Mouse (Mus musculus): ENCODE data around the gene Nme7.

Gene Nme7

DNA sequence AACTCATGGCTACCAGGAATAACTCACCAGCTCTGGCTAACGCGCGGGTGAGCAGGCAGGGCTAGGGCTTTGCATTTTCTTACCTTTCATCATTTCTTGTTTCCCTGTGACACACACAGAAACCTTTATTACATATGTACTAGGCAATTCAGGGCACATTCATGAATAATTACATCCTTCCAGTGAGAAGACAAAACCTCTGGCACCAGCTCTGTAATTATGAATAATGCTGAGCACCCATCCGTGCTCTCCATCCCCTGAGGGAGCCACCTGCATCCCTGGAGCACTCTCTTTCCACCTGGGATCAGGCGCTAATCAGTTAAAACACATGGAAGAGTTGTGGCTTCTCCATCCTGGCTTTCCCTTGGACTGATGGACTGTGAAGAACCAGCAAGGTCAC lies at the start of gene Nme7:
Gene Nme7 (plus strand): TSS at position 301 of the 400 bp plus-strand sequence.
- no peak for DNase-seq (ENCODE audit: low spot score)

DNA sequence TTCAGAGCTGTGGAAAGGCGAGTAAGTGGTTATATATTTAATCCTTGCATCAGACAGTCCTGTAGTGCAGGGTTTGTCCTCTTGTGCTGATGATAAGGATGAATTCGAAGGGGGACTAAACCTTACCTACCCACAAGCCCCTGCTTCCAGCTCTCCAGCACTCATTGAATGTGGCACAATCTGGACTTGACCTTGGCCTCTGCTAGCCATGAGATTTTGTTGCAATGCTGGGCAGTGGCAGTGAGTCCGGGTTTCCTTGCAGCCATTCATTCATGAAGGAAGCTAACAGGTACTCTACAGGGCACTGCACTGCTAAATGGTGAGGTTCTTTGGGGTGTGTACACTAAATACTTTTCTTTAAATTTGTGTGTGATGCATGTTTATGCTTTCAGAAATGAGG lies 49.1 kb upstream of the Nme7 start:
- DNase-seq (ENCODE audit: low spot score) = no peak

DNA sequence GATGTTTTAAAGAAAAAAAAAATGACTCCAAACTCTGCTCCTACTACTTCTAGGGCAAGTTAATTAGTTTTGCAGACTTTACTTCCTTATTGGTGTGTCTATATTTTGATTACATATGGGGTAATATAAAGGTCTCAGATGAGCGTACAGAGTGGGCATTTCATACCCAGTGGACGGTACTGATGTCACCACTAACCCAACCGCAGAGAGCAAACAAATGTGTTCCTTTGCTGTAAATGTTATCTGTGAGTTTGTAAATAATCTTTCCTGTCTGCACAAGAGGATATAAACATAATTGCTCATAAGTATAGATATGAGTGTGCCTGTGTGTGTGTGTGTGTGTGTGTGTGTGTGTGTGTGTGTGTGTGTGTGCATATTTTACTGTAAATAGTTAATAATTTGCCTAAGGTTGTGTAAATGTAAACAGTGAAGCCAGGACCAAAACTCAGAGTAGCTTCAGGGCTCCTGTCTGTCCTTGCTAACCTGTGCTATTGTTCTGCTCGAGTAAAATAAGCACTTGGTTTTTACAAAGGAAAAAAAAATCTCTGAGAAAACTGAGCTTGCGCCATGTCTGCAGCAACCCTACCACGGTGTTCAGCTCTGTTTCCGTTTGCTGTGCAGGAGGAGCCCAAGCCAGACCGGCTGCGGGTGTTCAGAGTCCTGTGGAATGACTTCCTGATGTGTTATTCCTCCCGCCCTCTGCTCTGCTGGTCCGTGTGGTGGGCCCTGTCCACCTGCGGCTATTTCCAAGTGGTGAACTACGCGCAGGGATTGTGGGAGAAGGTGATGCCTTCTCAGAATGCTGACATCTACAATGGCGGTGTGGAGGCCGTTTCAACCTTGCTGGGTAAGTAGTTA lies 43.5 kb upstream of the Nme7 start:
- no peak for DNase-seq (ENCODE audit: low spot score)

GRCm38 (mm10) chr1:164261553-164261952 lies 42.4 kb upstream of the Nme7 start:
- peak; percentile 88 for DNase-seq (ENCODE audit: low spot score)

GRCm38 (mm10) chr1:164270941-164271340 lies 33.0 kb upstream of the Nme7 start:
- no peak for DNase-seq (ENCODE audit: low spot score)

- DNase-seq (ENCODE audit: low spot score) = no peak
These were observed 30.3 kb upstream of the Nme7 start for GRCm38 (mm10) chr1:164273659-164274058.

GRCm38 (mm10) chr1:164275455-164275954 lies 28.4 kb upstream of the Nme7 start, which contains the start of gene Ccdc181:
Gene Ccdc181, plus strand, starts transcription at chr1:164275585.
- DNase-seq (ENCODE audit: low spot score) = peak; percentile 99

DNA sequence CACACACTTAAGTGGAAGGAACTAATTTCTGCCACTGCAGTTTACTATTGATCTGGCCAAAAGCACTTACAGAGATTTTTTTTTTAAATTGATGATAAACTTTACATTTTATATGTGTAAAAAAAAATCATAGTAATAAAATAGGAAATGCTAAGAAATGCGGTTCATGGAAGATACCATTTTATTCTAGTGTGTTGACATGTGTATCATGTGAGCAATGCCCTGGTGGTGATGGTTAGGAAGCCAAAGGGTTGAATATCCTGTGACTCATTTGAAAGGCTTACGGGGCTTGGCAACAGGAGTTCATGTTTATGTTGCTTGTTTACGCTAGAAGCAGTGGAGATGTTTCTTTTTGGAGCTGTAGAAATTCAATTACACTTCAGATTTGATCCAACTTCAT lies 27.4 kb upstream of the Nme7 start:
- DNase-seq (ENCODE audit: low spot score) = peak; percentile 71

GRCm38 (mm10) chr1:164279332-164279731 lies 24.6 kb upstream of the Nme7 start:
- DNase-seq (ENCODE audit: low spot score) = no peak

DNA sequence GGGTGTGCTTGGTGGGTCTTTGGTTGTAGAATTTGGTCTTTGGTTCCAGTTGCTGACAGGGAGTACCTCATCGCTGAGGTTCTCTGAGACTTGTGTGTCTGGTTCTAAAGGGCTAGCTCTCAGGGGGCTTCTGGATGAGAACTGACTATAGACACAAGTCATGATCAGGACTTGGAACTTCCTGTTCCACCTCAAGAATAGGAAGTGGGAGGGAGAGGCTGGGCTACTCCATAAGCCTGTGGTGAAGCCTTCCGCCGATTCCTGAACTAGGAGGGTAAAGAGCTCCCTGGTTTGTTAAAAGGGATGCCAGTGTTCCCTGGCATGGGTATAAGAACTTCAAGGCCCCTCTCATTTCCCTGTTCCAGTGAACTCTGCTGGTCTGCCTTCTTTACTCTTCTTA lies 19.9 kb upstream of the Nme7 start:
- DNase-seq (ENCODE audit: low spot score) = no peak

- peak; percentile 51 for DNase-seq (ENCODE audit: low spot score)
These were observed 16.5 kb upstream of the Nme7 start for GRCm38 (mm10) chr1:164287406-164287805.

DNA sequence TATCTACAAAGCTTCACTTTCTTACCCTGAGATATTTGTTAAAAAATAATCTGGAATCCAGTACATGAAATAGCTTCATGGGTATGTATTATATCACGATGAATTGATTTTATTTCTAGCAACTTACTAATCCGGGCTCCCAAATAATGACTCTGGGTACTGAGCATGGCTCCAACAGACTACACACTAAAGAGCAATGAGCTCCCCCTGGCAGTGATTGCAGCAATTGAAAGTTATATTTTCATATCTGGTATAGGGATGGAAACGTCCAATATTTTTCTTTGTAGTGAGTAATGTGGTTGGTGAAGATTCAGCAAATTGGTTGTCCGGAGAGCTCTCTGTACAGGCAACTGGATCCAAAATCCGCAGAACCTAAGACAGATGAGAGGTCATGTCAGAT lies 11.9 kb upstream of the Nme7 start:
- peak; percentile 26 for DNase-seq (ENCODE audit: low spot score)

- no peak for DNase-seq (ENCODE audit: low spot score)
These were observed 9.8 kb upstream of the Nme7 start for GRCm38 (mm10) chr1:164294071-164294470.

- no peak for DNase-seq (ENCODE audit: low spot score)
These were observed 7.4 kb upstream of the Nme7 start for GRCm38 (mm10) chr1:164296473-164296872.

GRCm38 (mm10) chr1:164301949-164302348 lies 2.0 kb upstream of the Nme7 start:
- DNase-seq (ENCODE audit: low spot score) = no peak

- peak; percentile 98 for DNase-seq (ENCODE audit: low spot score)
These were observed 3.3 kb downstream of the Nme7 start, which contains the start of gene Blzf1 for GRCm38 (mm10) chr1:164307124-164307751. Gene Blzf1, minus strand, starts transcription at chr1:164307489.

- DNase-seq (ENCODE audit: low spot score) = no peak
These were observed 4.0 kb downstream of the Nme7 start for GRCm38 (mm10) chr1:164307922-164308321.

DNA sequence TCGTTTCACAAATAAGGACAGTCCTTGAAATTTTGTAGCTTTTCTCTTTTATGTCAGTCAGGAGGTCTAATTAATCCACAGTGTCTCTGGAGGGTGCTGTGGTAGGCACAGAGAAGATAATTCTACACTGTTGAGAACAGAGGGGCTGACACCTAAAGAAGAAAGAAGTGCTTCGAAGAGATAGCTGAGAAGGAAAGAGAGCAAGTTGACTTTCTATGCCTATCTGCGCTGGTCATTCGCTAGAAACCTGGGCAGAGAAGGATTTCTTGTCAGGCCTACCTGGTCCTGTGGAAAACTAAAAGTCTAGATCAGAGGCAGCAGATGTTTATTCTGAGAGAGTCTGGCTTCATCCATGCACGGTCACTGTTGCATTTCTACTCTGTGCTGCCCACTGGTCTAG lies 10.2 kb downstream of the Nme7 start:
- no peak for DNase-seq (ENCODE audit: low spot score)

GRCm38 (mm10) chr1:164315266-164315665 lies 11.3 kb downstream of the Nme7 start:
- DNase-seq (ENCODE audit: low spot score) = peak; percentile 27

- DNase-seq (ENCODE audit: low spot score) = peak; percentile 83
These were observed 12.8 kb downstream of the Nme7 start for GRCm38 (mm10) chr1:164316697-164317096.

DNA sequence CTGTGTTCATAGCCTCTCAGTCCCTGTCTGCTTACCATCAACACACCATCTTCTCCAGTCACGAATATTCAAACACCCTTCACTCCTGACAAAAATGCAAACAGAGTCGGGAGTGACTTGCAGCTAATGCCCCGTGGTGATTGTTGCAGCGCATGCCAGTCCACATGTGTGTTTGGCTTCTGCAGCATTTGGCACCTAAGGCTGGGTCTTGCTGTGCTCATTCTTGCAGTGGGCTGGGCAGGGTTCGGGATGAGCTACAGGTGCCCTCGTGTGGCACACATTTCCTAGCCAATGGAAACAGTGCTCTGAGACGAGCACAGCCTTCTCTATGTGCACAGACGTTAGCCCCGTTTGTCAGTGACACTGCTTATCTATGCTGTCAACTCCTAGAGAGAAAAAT lies 13.3 kb downstream of the Nme7 start:
- DNase-seq (ENCODE audit: low spot score) = no peak

GRCm38 (mm10) chr1:164318474-164318873 lies 14.6 kb downstream of the Nme7 start:
- DNase-seq (ENCODE audit: low spot score) = no peak

DNA sequence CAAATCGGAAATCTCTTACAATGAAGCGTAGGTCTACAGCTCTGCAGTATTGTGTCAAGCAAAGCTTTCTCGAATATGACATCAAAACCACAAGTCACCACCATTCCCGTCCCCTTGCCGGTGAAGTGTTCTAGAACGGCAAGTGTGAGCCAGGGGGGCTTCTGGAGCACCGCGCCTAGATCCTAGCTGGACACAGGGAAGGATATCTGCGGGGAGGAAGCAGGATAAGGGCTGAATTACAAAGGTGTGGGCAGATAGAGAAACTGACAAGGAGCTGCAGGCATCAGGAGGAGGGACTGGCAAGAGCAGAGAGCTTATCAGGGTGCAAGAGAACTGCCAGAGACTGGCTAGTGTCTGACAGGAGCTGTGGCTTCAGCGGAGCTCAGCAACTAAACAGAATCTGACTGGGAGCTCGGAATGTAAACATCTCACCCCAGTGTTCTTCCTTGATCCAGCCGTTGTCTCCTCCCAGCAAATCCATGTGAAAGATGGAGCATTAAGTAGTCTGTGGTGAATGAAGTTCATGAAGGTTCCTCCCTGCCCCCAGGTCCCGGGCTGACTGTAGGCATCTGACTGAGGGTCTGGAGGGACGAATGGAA lies 15.7 kb downstream of the Nme7 start:
- no peak for DNase-seq (ENCODE audit: low spot score)

Measured in MN1 (cell line).